8 mouse cellular contexts compared by ENCODE assay signal in the genomic region with DNA sequence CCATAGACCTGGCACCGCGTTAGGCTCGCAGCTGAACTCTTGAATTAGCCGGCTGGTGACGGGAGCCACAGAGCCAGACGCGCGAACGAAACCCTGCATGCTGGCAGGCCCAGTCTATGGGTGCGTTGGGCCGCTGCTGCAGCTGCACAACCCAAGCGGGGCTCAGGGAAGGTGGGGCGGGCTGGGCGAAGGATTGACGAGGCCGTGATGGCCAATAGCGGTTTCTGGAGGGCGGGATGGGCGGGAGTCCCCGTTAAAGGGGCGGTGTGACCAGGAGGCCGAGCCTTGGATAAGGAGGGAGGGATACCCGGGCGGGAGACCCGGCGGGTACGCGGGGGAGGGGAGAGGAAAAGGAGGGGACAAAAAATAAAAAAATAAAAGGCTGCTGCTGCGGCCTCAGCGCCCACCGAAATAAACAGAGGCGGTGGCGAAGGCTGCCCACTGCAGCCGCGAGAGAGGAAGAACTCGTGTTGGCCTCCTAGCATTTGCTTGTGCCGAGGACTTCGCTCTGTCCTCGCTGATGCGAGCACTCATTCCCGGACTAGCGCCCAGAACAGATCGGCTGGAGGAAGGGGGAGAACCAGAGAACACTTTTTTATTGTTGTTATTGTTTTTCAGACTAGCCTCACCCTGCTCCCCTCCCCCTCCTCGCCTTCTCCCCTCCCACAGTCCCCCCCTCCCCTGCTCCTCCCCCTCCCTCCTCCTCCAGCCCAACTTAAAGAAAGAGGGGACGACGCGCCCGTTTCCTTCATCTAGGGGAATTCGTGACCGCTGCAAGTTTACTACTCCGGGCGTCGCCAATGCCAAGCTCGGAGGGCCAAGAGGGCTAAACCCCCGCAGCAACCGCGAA. TPM values are rescaled to one million over a fixed set of nuclear protein-coding genes. Genes with fewer than 3 reads are reported as not detected.
DNase-seq lines count a peak whose midpoint lies in the region; ATAC-seq and TF ChIP-seq lines count a peak whose summit lies in the region.

No protein-coding gene starts in this region.

- H3K27ac ChIP-seq in forebrain, postnatal 0 days (ENCODE audit: low read depth, low read length) = peak overlapping the region; percentile 87
- H3K27ac ChIP-seq in liver, embryonic 16.5 days (ENCODE audit: low read length) = no peak overlapping the region

- H3K4me2 ChIP-seq in forebrain, postnatal 0 days (ENCODE audit: low read depth) = peak overlapping the region; percentile 56
- peak overlapping the region; percentile 57; the same call in 1 of the 2 replicates for H3K4me2 ChIP-seq in liver, embryonic 16.5 days (ENCODE audit: low read depth, low read length)

- no peaks in the 10 kb centered on the region for H3K36me3 ChIP-seq in forebrain, postnatal 0 days (ENCODE audit: insufficient read depth)
- no peaks in the 10 kb centered on the region for H3K36me3 ChIP-seq in liver, embryonic 16.5 days (ENCODE audit: control insufficient read depth, insufficient read depth)

- peak; percentile 38 for DNase-seq in CD4-positive, CD25-positive, alpha-beta regulatory T cell, adult 2 months (ENCODE audit: low read depth, low spot score)
- DNase-seq in right cerebral cortex, postnatal 10 days (ENCODE audit: low spot score in 2 of 2) = peak; percentile 70 to 76
- DNase-seq in right cerebral cortex, adult 2 months (ENCODE audit: low spot score in 2 of 2) = no peak
- DNase-seq in forebrain, postnatal 0 days = peak; percentile 79
- DNase-seq in yolk sac, embryonic 10.5 days (ENCODE audit: low spot score) = peak; percentile 81
- DNase-seq in adipocyte (ENCODE audit: low spot score) = no peak

- no peaks in the 10 kb centered on the region for H3K4me1 ChIP-seq in forebrain, postnatal 0 days (ENCODE audit: insufficient read depth)
- peaks cover 10% of the 10 kb centered on the region for H3K4me1 ChIP-seq in liver, embryonic 16.5 days (ENCODE audit: control insufficient read depth, low read depth, low read length)

- no peak for TF ChIP-seq CTCF in forebrain, postnatal 0 days (IDR thresholded peaks at IDR 0.05; ENCODE audit: low read depth)

- ATAC-seq in CD4-positive, CD25-positive, alpha-beta regulatory T cell, adult 4 months = no peak
- ATAC-seq in forebrain, postnatal 0 days = peak; percentile 78
- no peak for ATAC-seq in liver, embryonic 16.5 days (ENCODE audit: low read depth)

- peak overlapping the region; percentile 57 for H3K9ac ChIP-seq in forebrain, postnatal 0 days
- no peak overlapping the region for H3K9ac ChIP-seq in liver, embryonic 16.5 days (ENCODE audit: low read depth, low read length)

- H3K4me3 ChIP-seq in forebrain, postnatal 0 days (ENCODE audit: low read depth, low read length) = peak overlapping the region; percentile 48
- H3K4me3 ChIP-seq in liver, embryonic 16.5 days (ENCODE audit: low read depth, low read length) = peak overlapping the region; percentile 27; the same call in 1 of the 2 replicates

- WGBS in forebrain, postnatal 0 days = 1% methylated on average over 57 of the region's 57 CpGs
- WGBS in liver, embryonic 16.5 days (ENCODE audit: insufficient replicate concordance) = under 1% methylated on average over 56 of the region's 57 CpGs

- no peaks in the 10 kb centered on the region for H3K9me3 ChIP-seq in forebrain, postnatal 0 days (ENCODE audit: low read length)
- no peaks in the 10 kb centered on the region for H3K9me3 ChIP-seq in liver, embryonic 16.5 days (replicated peaks; ENCODE audit: control insufficient read depth, low read length)

- peaks cover 13% of the 10 kb centered on the region for H3K27me3 ChIP-seq in forebrain, postnatal 0 days (ENCODE audit: insufficient read depth, low read length)
- peaks cover 98% of the 10 kb centered on the region for H3K27me3 ChIP-seq in liver, embryonic 16.5 days (ENCODE audit: control insufficient read depth, insufficient read depth, low read depth, low read length)

RNA-seq across cellular contexts. Expression of a gene that starts 1.0 kb away (rescaled TPM):
- polyA plus RNA-seq in CD4-positive, CD25-positive, alpha-beta regulatory T cell, adult 4 months (2017; shearing (Covaris generic)) = not detected
- 44.9 and 105 TPM in 2 replicates for total RNA-seq in forebrain, postnatal 0 days (2014; rRNA removed)
- 9.6 and 16.3 TPM in 2 replicates for polyA plus RNA-seq in forebrain, postnatal 0 days (2015; fragmentation: Nextera tagmentation; extraction: Ambion mirVana)
- polyA plus RNA-seq in liver, embryonic 16.5 days (2015; fragmentation: Nextera tagmentation; extraction: Ambion mirVana) = not detected in 2 replicates

RNA-seq across cellular contexts. Expression of a gene that starts 8.8 kb away (rescaled TPM):
- not detected for polyA plus RNA-seq in CD4-positive, CD25-positive, alpha-beta regulatory T cell, adult 4 months (2017; shearing (Covaris generic))
- total RNA-seq in forebrain, postnatal 0 days (2014; rRNA removed) = 13.9 and 22.8 TPM in 2 replicates
- 5.1 and 13.8 TPM in 2 replicates for polyA plus RNA-seq in forebrain, postnatal 0 days (2015; fragmentation: Nextera tagmentation; extraction: Ambion mirVana)
- not detected in 2 replicates for polyA plus RNA-seq in liver, embryonic 16.5 days (2015; fragmentation: Nextera tagmentation; extraction: Ambion mirVana)

RNA-seq across cellular contexts. Expression of a gene that starts 16.1 kb away (rescaled TPM):
- not detected for polyA plus RNA-seq in CD4-positive, CD25-positive, alpha-beta regulatory T cell, adult 4 months (2017; shearing (Covaris generic))
- total RNA-seq in forebrain, postnatal 0 days (2014; rRNA removed) = 0.15 and 1.0 TPM in 2 replicates
- 0.23 TPM in 1 of 2 replicates, not detected in the other for polyA plus RNA-seq in forebrain, postnatal 0 days (2015; fragmentation: Nextera tagmentation; extraction: Ambion mirVana)
- polyA plus RNA-seq in liver, embryonic 16.5 days (2015; fragmentation: Nextera tagmentation; extraction: Ambion mirVana) = not detected in 2 replicates

RNA-seq across cellular contexts. Expression of a gene that starts 23.4 kb away (rescaled TPM):
- polyA plus RNA-seq in CD4-positive, CD25-positive, alpha-beta regulatory T cell, adult 4 months (2017; shearing (Covaris generic)) = not detected
- total RNA-seq in forebrain, postnatal 0 days (2014; rRNA removed) = 0.33 and 0.38 TPM in 2 replicates
- polyA plus RNA-seq in forebrain, postnatal 0 days (2015; fragmentation: Nextera tagmentation; extraction: Ambion mirVana) = 0.12 TPM in 1 of 2 replicates, not detected in the other
- not detected in 2 replicates for polyA plus RNA-seq in liver, embryonic 16.5 days (2015; fragmentation: Nextera tagmentation; extraction: Ambion mirVana)

RNA-seq across cellular contexts. Expression of a gene that starts 59.9 kb away (rescaled TPM):
- 10 to 100 TPM; 18.7 to 20.9 TPM for polyA plus RNA-seq in CD4-positive, CD25-positive, alpha-beta regulatory T cell, adult 4 months (2017; shearing (Covaris generic))
- 11.9 and 12.4 TPM in 2 replicates for total RNA-seq in forebrain, postnatal 0 days (2014; rRNA removed)
- 23.8 and 29.4 TPM in 2 replicates for polyA plus RNA-seq in forebrain, postnatal 0 days (2015; fragmentation: Nextera tagmentation; extraction: Ambion mirVana)
- 17.5 and 17.7 TPM in 2 replicates for polyA plus RNA-seq in liver, embryonic 16.5 days (2015; fragmentation: Nextera tagmentation; extraction: Ambion mirVana)

Comparison
In these comparisons a context has a peak if more than half of its experiments do, and no peak if none do; other contexts are left out.
1. DNase-seq: peak in CD4-positive, CD25-positive, alpha-beta regulatory T cell, adult 2 months (single experiment), right cerebral cortex, postnatal 10 days (2 of 2), forebrain, postnatal 0 days (single experiment) and yolk sac, embryonic 10.5 days (single experiment); none in right cerebral cortex, adult 2 months (0 of 2) and adipocyte (single experiment).
2. RNA of a gene that starts 1.0 kb away (polyA plus RNA-seq): 9.6 to 16.3 TPM in forebrain, postnatal 0 days; not detected in CD4-positive, CD25-positive, alpha-beta regulatory T cell, adult 4 months and not detected in liver, embryonic 16.5 days; every median in the first group is over 10 times any median in the second.